Mouse (Mus musculus) heart, embryonic 13.5 days (tissue): ENCODE results near the gene Rpf2. TPM values are rescaled to one million over a fixed set of nuclear protein-coding genes. Genes with fewer than 3 reads are reported as not detected.

Source experiments
- ATAC-seq: fragments of 200-750 bp; cut with Nextera tagmentation; 2 replicates; pipeline ENCODE4 v1.8.0; 2017; ENCODE audit warnings: moderate TSS enrichment; ENCODE audit not compliant: insufficient number of reproducible peaks, low FRiP score, low TSS enrichment; ENCODE audit errors: extremely low read depth
- H3K27ac ChIP-seq: fragments of 300-500 bp; sonication (generic); replicated peaks from 2 replicates; pipeline ENCODE4 v1.5.1; 2015; ENCODE audit warnings: moderate library complexity, mild to moderate bottlenecking, inconsistent platforms
- H3K27me3 ChIP-seq: fragments of 300-500 bp; sonication (generic); replicated peaks from 2 replicates; pipeline ENCODE4 v1.6.1; 2015; ENCODE audit warnings: mild to moderate bottlenecking, inconsistent platforms
- H3K36me3 ChIP-seq: fragments of 300-500 bp; sonication (generic); 2 replicates; pipeline ENCODE4 v1.6.1; 2015; ENCODE audit warnings: mild to moderate bottlenecking, inconsistent platforms
- H3K4me1 ChIP-seq: fragments of 300-500 bp; sonication (generic); 2 replicates; pipeline ENCODE4 v1.6.1; 2015; ENCODE audit warnings: inconsistent platforms
- H3K4me2 ChIP-seq: fragments of 300-500 bp; sonication (generic); 2 replicates; pipeline ENCODE4 v1.6.1; 2015; ENCODE audit warnings: inconsistent platforms, mild to moderate bottlenecking, moderate library complexity
- H3K4me3 ChIP-seq: fragments of 300-500 bp; sonication (generic); 2 replicates; pipeline ENCODE4 v1.5.1; 2015; ENCODE audit warnings: moderate library complexity, mild to moderate bottlenecking, inconsistent platforms
- H3K9ac ChIP-seq: fragments of 300-500 bp; sonication (generic); 2 replicates; pipeline ENCODE4 v1.6.1; 2015; ENCODE audit warnings: inconsistent platforms, mild to moderate bottlenecking, moderate library complexity
- H3K9me3 ChIP-seq: fragments of 300-500 bp; sonication (generic); 2 replicates; pipeline ENCODE4 v1.6.1; 2016; ENCODE audit warnings: inconsistent platforms
- WGBS: fragments of 180-500 bp; shearing (Covaris S2); methylation state at CpG from one replicate; pipeline ENCODE4 v1.1.7; 2015; ENCODE audit warnings: mixed read lengths; 5-methylcytosine and 5-hydroxymethylcytosine counted together
- polyA plus RNA-seq: library from polyadenylated mRNA; unstranded; fragments of >200 nt; fragmentation: Nextera tagmentation; extraction: Ambion mirVana; gene quantifications from 2 replicates; pipeline ENCODE4 v1.2.1, GENCODE M21; 2015

The Rpf2 gene
- polyA plus RNA-seq, 1 experiment from 2014 or later, result 42.6 TPM

DNA sequence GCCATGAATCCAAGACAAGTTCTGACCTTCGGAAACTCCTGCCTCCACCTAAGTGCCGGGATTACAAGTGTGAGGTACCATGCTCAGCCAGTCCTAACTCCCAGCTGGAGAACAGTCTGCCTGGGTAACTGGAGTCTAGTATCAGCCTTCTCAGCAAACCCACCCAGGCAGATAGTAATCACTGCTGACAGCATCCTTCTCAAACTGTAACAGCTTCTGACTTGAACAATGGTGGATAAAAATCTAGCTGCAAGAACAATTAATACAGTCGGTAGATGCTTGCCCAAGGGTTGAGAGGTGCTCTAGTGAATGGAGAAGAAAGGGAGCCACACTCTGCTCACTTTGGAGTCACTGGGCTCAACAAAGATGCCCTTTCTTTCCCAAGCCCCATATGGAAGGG lies 24.4 kb upstream of the Rpf2 start:
- ATAC-seq, result no peak
- Histone ChIP-seq H3K27ac (no peak overlapping the region), H3K36me3 (no peaks in the 10 kb centered on the region), H3K9ac (no peak overlapping the region), H3K9me3 (no peaks in the 10 kb centered on the region), H3K4me2 (no peak overlapping the region), H3K4me1 (peaks cover 4% of the 10 kb centered on the region; the same call in 1 of the 2 replicates), H3K27me3 (no peaks in the 10 kb centered on the region), H3K4me3 (no peak overlapping the region)
- WGBS, result 82% methylated on average over 3 of the region's 3 CpGs

DNA sequence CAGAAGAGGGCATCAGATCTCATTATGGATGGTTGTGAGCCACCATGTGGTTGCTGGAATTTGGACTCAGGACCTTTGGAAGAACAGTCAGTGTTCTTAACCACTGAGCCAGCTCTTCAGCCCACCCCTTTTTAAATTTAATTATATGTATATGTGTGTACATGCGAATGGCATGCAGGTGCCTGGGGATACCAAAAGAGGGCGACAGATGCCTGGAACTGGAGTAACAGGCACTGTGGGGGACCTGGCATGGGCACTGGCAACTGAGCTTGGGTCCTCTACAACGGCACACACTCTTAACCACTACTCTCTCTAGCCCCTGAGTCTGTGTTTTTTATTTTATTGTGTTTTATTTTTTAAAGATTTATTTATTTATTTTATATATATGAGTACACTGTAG lies 18.1 kb upstream of the Rpf2 start:
- H3K4me1 ChIP-seq, result peaks cover 5% of the 10 kb centered on the region
- H3K4me3 ChIP-seq, result no peak overlapping the region
- H3K9ac ChIP-seq, result no peak overlapping the region
- no peak overlapping the region for H3K27ac ChIP-seq
- no peak overlapping the region for H3K4me2 ChIP-seq
- H3K9me3 ChIP-seq, result peaks cover 7% of the 10 kb centered on the region; the same call in 1 of the 2 replicates
- H3K36me3 ChIP-seq, result no peaks in the 10 kb centered on the region
- 86% methylated on average over 3 of the region's 3 CpGs for WGBS
- no peak for ATAC-seq
- H3K27me3 ChIP-seq, result no peaks in the 10 kb centered on the region

DNA sequence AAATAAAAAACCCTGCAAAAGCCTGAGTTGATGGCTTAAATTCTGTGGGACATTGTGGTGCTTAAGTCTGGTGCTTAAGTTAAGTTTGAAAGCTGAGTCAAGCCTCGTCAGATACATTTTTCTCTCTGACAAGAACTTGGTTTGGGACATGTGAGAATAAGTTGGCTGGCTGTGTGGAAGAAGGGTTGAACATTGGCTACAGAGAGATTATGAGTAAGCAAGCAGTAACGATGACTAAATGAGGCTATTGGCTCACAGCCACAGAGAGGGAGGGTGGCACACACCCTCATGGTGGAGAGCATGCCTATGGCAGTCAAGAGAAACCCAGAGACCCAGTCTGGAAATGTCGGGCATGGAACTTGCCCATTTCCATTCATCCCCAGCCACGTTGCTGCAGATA lies 16.9 kb upstream of the Rpf2 start:
- H3K36me3 ChIP-seq, result no peaks in the 10 kb centered on the region
- H3K4me3 ChIP-seq, result no peak overlapping the region
- H3K9me3 ChIP-seq, result peaks cover 7% of the 10 kb centered on the region; the same call in 1 of the 2 replicates
- no peak overlapping the region for H3K27ac ChIP-seq
- H3K4me2 ChIP-seq, result no peak overlapping the region
- no peak overlapping the region for H3K9ac ChIP-seq
- no peak for ATAC-seq
- H3K4me1 ChIP-seq, result peaks cover 14% of the 10 kb centered on the region
- 81% methylated on average over 4 of the region's 4 CpGs for WGBS
- H3K27me3 ChIP-seq, result no peaks in the 10 kb centered on the region

DNA sequence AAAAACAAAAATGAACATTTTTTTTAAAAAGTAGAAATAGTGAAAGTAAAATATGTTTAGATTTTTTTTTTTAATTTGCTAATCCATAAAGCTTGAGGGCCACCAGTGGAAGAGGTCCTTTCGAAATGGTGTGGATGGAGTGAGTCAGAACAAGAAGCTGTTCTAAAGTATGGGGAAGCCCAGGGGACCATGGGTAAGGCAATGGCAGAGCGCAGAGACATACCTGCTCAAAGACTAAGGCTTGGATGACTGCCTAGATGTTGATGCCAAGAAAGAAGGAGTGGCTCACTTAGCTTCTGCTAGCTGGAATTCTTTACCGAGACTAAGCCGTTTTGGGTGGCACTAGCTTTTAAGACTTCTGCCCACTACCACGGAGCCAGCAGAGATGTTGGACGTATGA lies 15.4 kb upstream of the Rpf2 start:
- 80% methylated on average over 6 of the region's 6 CpGs for WGBS
- H3K9me3 ChIP-seq, result peaks cover 7% of the 10 kb centered on the region; the same call in 1 of the 2 replicates
- no peak for ATAC-seq

DNA sequence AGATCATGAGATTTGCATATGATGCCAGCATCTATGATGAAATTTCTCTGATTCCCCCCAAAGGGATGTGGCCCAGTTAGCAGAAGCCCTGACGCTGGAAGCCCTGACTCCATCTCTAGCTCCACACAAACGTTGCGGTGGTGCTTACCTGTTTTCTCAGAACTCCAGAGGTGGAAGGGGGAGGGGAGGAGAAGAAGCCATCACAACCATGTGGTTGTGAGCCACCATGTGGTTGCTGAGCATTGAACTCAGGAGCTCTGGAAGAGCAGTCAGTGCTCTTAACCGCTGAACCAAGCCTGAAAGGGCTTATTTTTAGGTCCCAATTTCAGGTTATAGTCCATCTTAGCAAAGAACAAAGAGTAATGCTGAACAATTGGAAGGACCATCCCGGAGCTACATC lies 13.5 kb upstream of the Rpf2 start:
- WGBS, result 50% methylated on average over 5 of the region's 5 CpGs
- Histone ChIP-seq H3K9ac (no peak overlapping the region; the same call in 1 of the 2 replicates), H3K9me3 (peaks cover 7% of the 10 kb centered on the region; the same call in 1 of the 2 replicates), H3K27ac (no peak overlapping the region), H3K27me3 (no peaks in the 10 kb centered on the region), H3K36me3 (peaks cover 6% of the 10 kb centered on the region), H3K4me3 (no peak overlapping the region), H3K4me2 (no peak overlapping the region), H3K4me1 (peaks cover 22% of the 10 kb centered on the region)
- ATAC-seq, result no peak

More for the DNA sequence above, 15.4 kb upstream of the Rpf2 start:
- Histone ChIP-seq H3K4me2 (no peak overlapping the region), H3K9ac (no peak overlapping the region), H3K36me3 (no peaks in the 10 kb centered on the region), H3K4me1 (peaks cover 14% of the 10 kb centered on the region), H3K4me3 (no peak overlapping the region), H3K27ac (no peak overlapping the region), H3K27me3 (no peaks in the 10 kb centered on the region)

DNA sequence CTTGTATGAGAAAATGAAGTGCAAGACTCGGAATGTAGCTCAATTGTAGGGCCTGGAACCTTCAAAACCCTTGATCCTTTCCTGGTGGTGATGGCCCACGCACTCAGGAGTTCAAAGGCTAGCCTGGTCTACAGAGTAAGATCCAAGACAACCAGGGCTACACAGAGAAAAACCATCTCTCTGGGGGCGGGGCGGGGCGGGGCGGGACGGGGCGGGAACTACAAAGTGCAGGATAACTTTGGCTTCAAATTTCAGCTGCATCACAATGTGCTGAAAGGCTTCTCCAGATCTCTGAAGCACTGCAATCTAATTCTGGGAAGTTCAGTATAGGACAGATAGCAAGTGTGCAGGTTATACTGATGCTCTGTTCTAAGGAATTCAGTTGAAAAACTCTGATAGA lies 12.7 kb upstream of the Rpf2 start:
- peaks cover 22% of the 10 kb centered on the region for H3K4me1 ChIP-seq
- peak overlapping the region; percentile 87 for H3K4me2 ChIP-seq
- no peak overlapping the region for H3K27ac ChIP-seq
- no peak for ATAC-seq
- H3K4me3 ChIP-seq, result no peak overlapping the region
- WGBS, result 10% methylated on average over 8 of the region's 8 CpGs
- H3K27me3 ChIP-seq, result no peaks in the 10 kb centered on the region
- no peaks in the 10 kb centered on the region for H3K9me3 ChIP-seq
- peaks cover 12% of the 10 kb centered on the region for H3K36me3 ChIP-seq
- no peak overlapping the region for H3K9ac ChIP-seq

DNA sequence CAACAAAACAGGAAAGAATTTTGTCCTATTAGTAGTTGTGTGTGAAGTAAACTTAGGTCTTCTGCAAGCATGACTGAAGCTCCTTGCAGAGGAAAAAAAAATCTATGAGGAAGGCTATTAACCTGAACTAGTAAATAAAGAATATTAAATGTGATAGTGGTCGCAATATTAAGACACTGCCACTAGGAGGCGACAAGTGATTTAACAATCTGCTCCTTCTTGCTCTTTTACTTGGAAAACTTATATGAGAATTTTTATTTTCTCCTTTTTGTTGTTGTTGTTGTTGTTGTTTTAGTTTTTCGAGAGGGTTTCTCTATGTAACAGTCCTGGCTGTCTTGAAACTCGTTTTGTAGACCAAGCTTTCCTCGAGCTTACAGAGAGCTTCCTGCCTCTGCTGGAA lies 12.1 kb upstream of the Rpf2 start:
- peak overlapping the region; percentile 97 for H3K27ac ChIP-seq
- H3K4me1 ChIP-seq, result peaks cover 22% of the 10 kb centered on the region
- peaks cover 17% of the 10 kb centered on the region for H3K36me3 ChIP-seq
- ATAC-seq, result no peak
- no peaks in the 10 kb centered on the region for H3K9me3 ChIP-seq
- peak overlapping the region; percentile 90 for H3K9ac ChIP-seq
- H3K4me2 ChIP-seq, result peak overlapping the region; percentile 87
- H3K4me3 ChIP-seq, result peak overlapping the region; percentile 82
- no peaks in the 10 kb centered on the region for H3K27me3 ChIP-seq
- 6% methylated on average over 5 of the region's 5 CpGs for WGBS

DNA sequence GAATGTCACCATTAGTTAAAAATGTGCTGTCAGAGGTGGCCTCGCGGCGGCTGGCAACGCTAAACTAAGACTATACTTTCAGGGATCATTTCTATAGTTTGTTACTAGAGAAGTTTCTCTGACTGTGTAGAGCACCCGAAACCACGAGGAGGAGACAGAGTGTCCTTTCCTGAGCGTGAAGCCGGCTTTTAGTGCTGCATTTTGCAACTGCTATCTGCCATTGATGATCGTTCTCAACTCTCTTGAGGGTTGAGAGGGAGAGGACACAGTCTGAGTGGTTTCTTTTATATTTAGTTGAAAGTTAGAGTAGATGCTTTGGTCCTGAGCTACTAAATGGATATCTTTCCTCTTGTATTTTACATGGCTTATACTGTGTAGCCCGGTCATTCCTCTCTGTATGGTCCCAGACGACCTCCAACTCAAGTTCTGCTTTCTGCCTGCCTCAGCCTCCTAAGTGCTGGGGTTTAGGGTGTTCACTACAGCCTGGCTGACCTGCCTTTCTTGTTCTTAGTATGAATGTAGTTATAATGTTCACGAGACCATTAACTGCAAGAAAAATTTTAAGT lies 11.6 kb upstream of the Rpf2 start:
- Histone ChIP-seq H3K4me2 (peak overlapping the region; percentile 87), H3K4me3 (peak overlapping the region; percentile 82), H3K27me3 (no peaks in the 10 kb centered on the region), H3K4me1 (peaks cover 22% of the 10 kb centered on the region), H3K9me3 (no peaks in the 10 kb centered on the region), H3K27ac (peak overlapping the region; percentile 97), H3K9ac (peak overlapping the region; percentile 90), H3K36me3 (peaks cover 22% of the 10 kb centered on the region)
- peak; percentile 48; the same call in 1 of the 2 replicates for ATAC-seq
- under 1% methylated on average over 12 of the region's 12 CpGs for WGBS

DNA sequence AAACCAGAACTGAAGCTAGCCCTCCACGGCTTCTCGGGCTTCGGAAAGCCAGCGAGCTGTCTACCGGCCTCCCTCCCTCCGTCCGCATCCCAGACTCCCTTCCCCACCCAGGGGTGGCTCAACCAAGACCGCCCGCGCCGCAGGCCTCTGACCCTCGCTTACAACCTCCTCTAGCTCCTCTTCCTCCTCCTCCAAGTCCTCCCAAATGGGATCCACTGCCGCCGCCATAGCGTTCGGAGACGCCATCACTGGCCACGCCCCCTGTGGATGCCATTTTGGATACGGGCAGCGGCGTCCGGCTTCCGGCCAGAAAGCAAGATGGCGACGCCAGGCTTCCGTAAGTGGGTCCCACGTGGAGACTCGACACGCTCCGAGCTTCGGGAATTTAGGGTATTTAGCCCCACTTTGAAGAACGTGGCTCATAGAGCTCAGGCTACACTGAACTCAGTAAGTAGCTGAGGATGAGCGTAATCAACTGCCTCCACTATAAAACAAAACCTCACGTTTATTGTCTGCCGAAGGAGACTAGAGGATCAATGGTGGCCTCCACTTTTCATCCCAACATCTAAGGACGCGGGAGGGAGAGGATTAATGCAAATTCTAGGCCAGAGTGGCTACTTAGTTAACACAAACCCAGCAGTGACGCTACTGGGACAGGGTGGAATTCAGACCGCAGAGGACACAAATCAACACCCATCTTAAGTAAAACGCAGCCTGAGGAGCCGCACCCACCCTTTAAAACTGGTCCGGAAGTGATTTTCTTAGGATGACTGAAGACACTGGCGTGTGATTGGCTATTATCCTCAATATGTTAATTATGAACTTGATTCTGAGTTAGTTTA lies 10.8 kb upstream of the Rpf2 start, which contains the start of gene Gtf3c6:
Gene Gtf3c6, minus strand, starts transcription at position 695 of the 842 bp plus-strand sequence.
- peak within 1 kb of the TSS; percentile 97 for H3K27ac ChIP-seq
- under 1% methylated on average over 43 of the region's 43 CpGs for WGBS

DNA sequence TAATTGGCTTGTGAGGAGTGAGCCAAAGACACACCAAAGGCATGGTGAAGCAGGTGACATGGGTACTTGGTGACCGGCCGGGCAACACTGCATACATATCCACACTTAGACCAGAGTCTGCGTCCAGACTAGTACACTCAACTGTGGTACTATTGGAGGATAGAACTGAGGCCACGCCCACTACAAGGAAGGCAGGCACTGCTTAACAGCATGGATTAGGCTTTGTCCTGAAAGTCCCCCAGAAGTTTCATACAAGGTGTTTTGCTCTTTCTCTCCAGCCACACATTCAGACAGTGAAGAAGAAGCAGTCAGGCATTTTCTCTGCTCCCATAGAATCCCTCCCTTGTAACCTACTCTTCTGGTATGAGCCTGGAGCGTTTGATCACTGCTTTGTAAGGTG lies 9.9 kb upstream of the Rpf2 start:
- no peaks in the 10 kb centered on the region for H3K9me3 ChIP-seq
- ATAC-seq, result 0 out of 2 replicates have a peak, but pooled peaks have one; percentile 56
- WGBS, result 2% methylated on average over 5 of the region's 5 CpGs
- H3K36me3 ChIP-seq, result peaks cover 40% of the 10 kb centered on the region
- H3K4me3 ChIP-seq, result peak overlapping the region; percentile 82
- H3K9ac ChIP-seq, result peak overlapping the region; percentile 90
- H3K4me2 ChIP-seq, result peak overlapping the region; percentile 87
- no peaks in the 10 kb centered on the region for H3K27me3 ChIP-seq
- peaks cover 22% of the 10 kb centered on the region for H3K4me1 ChIP-seq
- peak overlapping the region; percentile 97 for H3K27ac ChIP-seq

More for the DNA sequence above, 10.8 kb upstream of the Rpf2 start, which contains the start of gene Gtf3c6:
- Histone ChIP-seq H3K9me3 (no peaks in the 10 kb centered on the region), H3K4me1 (peaks cover 22% of the 10 kb centered on the region), H3K36me3 (peaks cover 31% of the 10 kb centered on the region), H3K4me2 (peak within 1 kb of the TSS; percentile 87), H3K27me3 (no peaks in the 10 kb centered on the region), H3K9ac (peak within 1 kb of the TSS; percentile 90), H3K4me3 (peak within 1 kb of the TSS; percentile 82)
- ATAC-seq, result peak; percentile 49

DNA sequence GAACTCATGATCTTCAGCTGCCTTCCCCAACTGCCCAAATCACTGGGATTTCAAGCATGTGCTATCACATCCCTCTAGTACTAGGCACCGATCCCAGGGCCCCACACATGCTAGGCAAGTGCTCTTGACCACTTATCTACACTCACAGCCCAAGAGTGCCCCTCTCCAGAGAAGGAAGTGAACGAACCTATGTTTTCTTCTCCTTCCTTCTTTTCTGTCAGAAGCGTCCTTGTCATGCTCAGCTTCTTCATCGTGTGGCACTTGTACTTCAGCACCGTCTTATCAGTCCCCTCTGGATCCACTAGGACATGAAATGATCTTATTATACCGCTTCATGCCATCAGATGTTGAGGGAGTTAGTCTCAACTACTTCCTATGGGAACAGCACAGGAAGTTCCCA lies 4.1 kb upstream of the Rpf2 start:
- Histone ChIP-seq H3K4me1 (peaks cover 6% of the 10 kb centered on the region), H3K36me3 (peaks cover 85% of the 10 kb centered on the region)

More for the DNA sequence above, 4.1 kb upstream of the Rpf2 start:
- Histone ChIP-seq H3K9ac (no peak overlapping the region), H3K4me3 (no peak overlapping the region), H3K9me3 (no peaks in the 10 kb centered on the region), H3K4me2 (no peak overlapping the region), H3K27me3 (no peaks in the 10 kb centered on the region), H3K27ac (no peak overlapping the region)
- ATAC-seq, result no peak
- 57% methylated on average over 6 of the region's 6 CpGs for WGBS
